Mouse (Mus musculus): ENCODE results near the gene Smad3.

DNA sequence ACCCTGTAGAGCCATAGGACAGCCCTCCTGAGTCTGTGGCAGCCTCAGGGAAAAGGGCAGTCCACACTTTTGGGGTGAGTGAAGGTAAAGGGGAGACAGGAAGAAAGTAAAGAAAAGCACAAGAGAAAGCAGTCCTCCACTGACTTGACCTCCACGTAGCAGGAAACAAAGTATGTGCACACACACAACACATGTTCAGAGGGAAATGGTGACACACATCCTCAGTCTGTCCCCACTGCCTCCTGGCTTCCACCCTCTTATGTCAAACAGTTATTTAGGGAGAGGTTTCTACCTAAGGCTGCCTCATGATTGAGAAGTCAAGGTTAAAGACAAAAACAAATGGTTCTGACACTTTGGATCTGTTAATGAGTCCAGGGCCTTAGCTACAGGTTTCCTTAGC, 67.3 kb downstream of the Smad3 start:
- no peak for TF ChIP-seq CTCF (IDR thresholded peaks at IDR 0.05; ENCODE audit: low read depth)
- TF ChIP-seq EP300 (optimal IDR thresholded peaks at IDR 0.05), result no peak

Measured in stomach, postnatal 0 days (tissue).